Mouse (Mus musculus): ENCODE measurements around the gene Ddn.

DNA sequence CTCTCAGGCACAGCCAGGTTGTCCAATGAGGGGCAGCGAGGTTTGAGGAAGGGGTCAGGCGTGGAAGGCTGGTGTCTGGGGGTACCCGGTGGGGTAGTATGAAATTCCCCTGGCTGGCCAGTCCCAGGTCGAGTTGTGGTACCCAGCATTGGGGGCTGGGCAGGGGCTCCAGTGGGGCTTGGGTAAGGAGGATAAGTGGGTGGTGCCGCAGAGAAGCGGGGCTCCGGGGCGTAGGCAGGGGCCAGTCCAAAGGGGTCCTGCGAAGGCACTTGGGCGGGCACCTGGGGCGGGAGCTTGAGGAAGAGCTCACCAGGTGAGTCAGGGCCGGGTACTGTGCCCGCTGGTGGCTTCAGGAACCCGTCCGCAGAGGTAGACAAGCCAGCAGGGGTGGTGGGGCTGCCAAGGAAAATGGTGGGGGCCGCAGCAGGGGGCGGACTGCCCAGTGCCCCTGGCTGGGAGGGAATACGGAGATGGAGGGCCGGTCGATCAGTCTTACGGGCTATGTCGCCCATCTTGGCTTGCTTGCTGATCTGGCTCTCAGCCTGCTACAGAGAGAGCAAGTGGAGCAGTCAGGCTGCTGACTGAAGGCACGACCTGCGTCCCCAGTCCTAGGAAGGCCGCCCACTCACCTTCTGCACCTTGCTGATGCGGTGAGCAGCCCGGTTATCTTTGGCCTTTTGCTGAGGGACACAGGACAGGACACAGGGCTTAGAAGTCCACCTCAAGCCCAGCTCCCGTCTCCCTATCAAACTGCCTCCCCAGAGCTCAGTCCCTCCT, 44.1 kb upstream of the Ddn start:
- TF ChIP-seq CTCF (IDR thresholded peaks at IDR 0.05; ENCODE audit: borderline replicate concordance, control insufficient read depth, extremely low read depth, insufficient read depth, low read length, poor library complexity) (no peak), POLR2A (IDR thresholded peaks at IDR 0.05; ENCODE audit: control insufficient read depth, extremely low read depth, insufficient read depth, low read length, poor library complexity) (no peak)

Data from thymus, adult 2 months (tissue).